Mouse (Mus musculus): ENCODE measurements around the gene Stap1.

- TF ChIP-seq CTCF (IDR thresholded peaks at IDR 0.05; ENCODE audit: low read depth) (no peak), EP300 (optimal IDR thresholded peaks at IDR 0.05) (no peak)
Observed at GRCm38 (mm10) chr5:86129828-86130227, 58.3 kb downstream of the Stap1 start.

Measured in stomach, postnatal 0 days (tissue).